Mouse (Mus musculus): ENCODE measurements around the gene Hmcn2. TPM values are rescaled to one million over a fixed set of nuclear protein-coding genes. Genes with fewer than 3 reads are reported as not detected.

The Hmcn2 gene
- polyA plus RNA-seq, 1 experiment from 2014 or later: 0.49 TPM

- Histone ChIP-seq H3K4me1 (replicated peaks) (peaks cover 36% of the 10 kb centered on the region), H3K27me3 (replicated peaks) (0 out of 2 replicates have a peak, but pooled peaks cover 5% of the 10 kb centered on the region), H3K9ac (no peak overlapping the region), H3K4me3 (no peak overlapping the region), H3K9me3 (replicated peaks) (no peaks in the 10 kb centered on the region), H3K4me2 (no peak overlapping the region), H3K36me3 (no peaks in the 10 kb centered on the region), H3K27ac (ENCODE audit: poor library complexity, severe bottlenecking) (no peak overlapping the region)
- ATAC-seq (ENCODE audit: insufficient number of reproducible peaks, low FRiP score): no peak
- WGBS: 80% methylated on average over 4 of the region's 4 CpGs
These were observed 131.8 kb downstream of the Hmcn2 start for GRCm38 (mm10) chr2:31446036-31446435.

GRCm38 (mm10) chr2:31446456-31446855, 132.2 kb downstream of the Hmcn2 start:
- Histone ChIP-seq H3K4me3 (no peak overlapping the region), H3K9me3 (replicated peaks) (no peaks in the 10 kb centered on the region), H3K27me3 (replicated peaks) (0 out of 2 replicates have a peak, but pooled peaks cover 5% of the 10 kb centered on the region), H3K27ac (ENCODE audit: poor library complexity, severe bottlenecking) (no peak overlapping the region), H3K4me2 (no peak overlapping the region), H3K4me1 (replicated peaks) (peaks cover 39% of the 10 kb centered on the region), H3K36me3 (no peaks in the 10 kb centered on the region), H3K9ac (no peak overlapping the region)
- ATAC-seq (ENCODE audit: insufficient number of reproducible peaks, low FRiP score): no peak
- WGBS: 55% methylated on average over 4 of the region's 4 CpGs

GRCm38 (mm10) chr2:31447536-31447935, 133.3 kb downstream of the Hmcn2 start:
- WGBS: 77% methylated on average over 2 of the region's 2 CpGs
- Histone ChIP-seq H3K9ac (no peak overlapping the region), H3K4me2 (no peak overlapping the region), H3K9me3 (replicated peaks) (no peaks in the 10 kb centered on the region), H3K27ac (ENCODE audit: poor library complexity, severe bottlenecking) (no peak overlapping the region), H3K4me3 (no peak overlapping the region), H3K27me3 (replicated peaks) (0 out of 2 replicates have a peak, but pooled peaks cover 5% of the 10 kb centered on the region), H3K36me3 (no peaks in the 10 kb centered on the region), H3K4me1 (replicated peaks) (peaks cover 40% of the 10 kb centered on the region)
- ATAC-seq (ENCODE audit: insufficient number of reproducible peaks, low FRiP score): no peak

GRCm38 (mm10) chr2:31448756-31449440, 134.7 kb downstream of the Hmcn2 start:
- Histone ChIP-seq H3K4me3 (no peak overlapping the region), H3K9ac (no peak overlapping the region), H3K27ac (ENCODE audit: poor library complexity, severe bottlenecking) (peak overlapping the region; percentile 36), H3K4me1 (replicated peaks) (peaks cover 43% of the 10 kb centered on the region), H3K9me3 (replicated peaks) (no peaks in the 10 kb centered on the region), H3K4me2 (no peak overlapping the region), H3K27me3 (replicated peaks) (0 out of 2 replicates have a peak, but pooled peaks cover 12% of the 10 kb centered on the region), H3K36me3 (no peaks in the 10 kb centered on the region)
- WGBS: 61% methylated on average over 3 of the region's 3 CpGs
- ATAC-seq (ENCODE audit: insufficient number of reproducible peaks, low FRiP score): no peak

- Histone ChIP-seq H3K9ac (no peak overlapping the region), H3K4me2 (no peak overlapping the region), H3K4me3 (no peak overlapping the region), H3K36me3 (no peaks in the 10 kb centered on the region), H3K4me1 (replicated peaks) (peaks cover 48% of the 10 kb centered on the region), H3K27me3 (replicated peaks) (0 out of 2 replicates have a peak, but pooled peaks cover 12% of the 10 kb centered on the region), H3K27ac (ENCODE audit: poor library complexity, severe bottlenecking) (peak overlapping the region; percentile 36), H3K9me3 (replicated peaks) (no peaks in the 10 kb centered on the region)
- peak; percentile 59; the same call in 1 of the 2 replicates for ATAC-seq (ENCODE audit: insufficient number of reproducible peaks, low FRiP score)
- 44% methylated on average over 4 of the region's 4 CpGs for WGBS
These were observed 135.2 kb downstream of the Hmcn2 start for GRCm38 (mm10) chr2:31449441-31449815.

GRCm38 (mm10) chr2:31449902-31450301, 135.7 kb downstream of the Hmcn2 start:
- H3K4me1 ChIP-seq (replicated peaks): peaks cover 53% of the 10 kb centered on the region
- H3K4me3 ChIP-seq: no peak overlapping the region
- 89% methylated on average over 4 of the region's 4 CpGs for WGBS
- no peaks in the 10 kb centered on the region for H3K36me3 ChIP-seq
- H3K9me3 ChIP-seq (replicated peaks): no peaks in the 10 kb centered on the region
- no peak overlapping the region for H3K9ac ChIP-seq
- no peak overlapping the region for H3K4me2 ChIP-seq
- 0 out of 2 replicates have a peak, but pooled peaks cover 11% of the 10 kb centered on the region for H3K27me3 ChIP-seq (replicated peaks)
- H3K27ac ChIP-seq (ENCODE audit: poor library complexity, severe bottlenecking): no peak overlapping the region
- no peak for ATAC-seq (ENCODE audit: insufficient number of reproducible peaks, low FRiP score)

GRCm38 (mm10) chr2:31450661-31451060, 136.4 kb downstream of the Hmcn2 start:
- Histone ChIP-seq H3K4me3 (no peak overlapping the region), H3K27ac (ENCODE audit: poor library complexity, severe bottlenecking) (no peak overlapping the region), H3K9me3 (replicated peaks) (no peaks in the 10 kb centered on the region), H3K4me1 (replicated peaks) (peaks cover 60% of the 10 kb centered on the region), H3K4me2 (no peak overlapping the region), H3K36me3 (no peaks in the 10 kb centered on the region), H3K9ac (0 out of 2 replicates have a peak overlapping the region, but pooled peaks have one; percentile 16), H3K27me3 (replicated peaks) (0 out of 2 replicates have a peak, but pooled peaks cover 7% of the 10 kb centered on the region)
- WGBS: 50% methylated on average over 3 of the region's 3 CpGs
- no peak for ATAC-seq (ENCODE audit: insufficient number of reproducible peaks, low FRiP score)

GRCm38 (mm10) chr2:31451530-31451929, 137.3 kb downstream of the Hmcn2 start:
- H3K4me2 ChIP-seq: no peak overlapping the region
- H3K4me1 ChIP-seq (replicated peaks): peaks cover 64% of the 10 kb centered on the region
- no peak overlapping the region for H3K27ac ChIP-seq (ENCODE audit: poor library complexity, severe bottlenecking)
- H3K27me3 ChIP-seq (replicated peaks): 0 out of 2 replicates have a peak, but pooled peaks cover 7% of the 10 kb centered on the region
- H3K9me3 ChIP-seq (replicated peaks): no peaks in the 10 kb centered on the region
- H3K4me3 ChIP-seq: no peak overlapping the region
- no peaks in the 10 kb centered on the region for H3K36me3 ChIP-seq
- 36% methylated on average over 1 of the region's 1 CpGs for WGBS
- no peak overlapping the region for H3K9ac ChIP-seq
- ATAC-seq (ENCODE audit: insufficient number of reproducible peaks, low FRiP score): no peak

- Histone ChIP-seq H3K4me3 (no peak overlapping the region), H3K27ac (ENCODE audit: poor library complexity, severe bottlenecking) (no peak overlapping the region), H3K9me3 (replicated peaks) (no peaks in the 10 kb centered on the region), H3K9ac (0 out of 2 replicates have a peak overlapping the region, but pooled peaks have one; percentile 35), H3K36me3 (no peaks in the 10 kb centered on the region), H3K4me1 (replicated peaks) (peaks cover 64% of the 10 kb centered on the region), H3K4me2 (no peak overlapping the region), H3K27me3 (replicated peaks) (peaks cover 20% of the 10 kb centered on the region)
- 76% methylated on average over 13 of the region's 13 CpGs for WGBS
- no peak for ATAC-seq (ENCODE audit: insufficient number of reproducible peaks, low FRiP score)
These were observed 138.8 kb downstream of the Hmcn2 start for GRCm38 (mm10) chr2:31453011-31453410.

- no peaks in the 10 kb centered on the region for H3K36me3 ChIP-seq
- H3K27me3 ChIP-seq (replicated peaks): peaks cover 26% of the 10 kb centered on the region
- ATAC-seq (ENCODE audit: insufficient number of reproducible peaks, low FRiP score): no peak
- peaks cover 61% of the 10 kb centered on the region for H3K4me1 ChIP-seq (replicated peaks)
- H3K9ac ChIP-seq: no peak overlapping the region
- H3K4me2 ChIP-seq: no peak overlapping the region
- 36% methylated on average over 11 of the region's 11 CpGs for WGBS
- H3K4me3 ChIP-seq: no peak overlapping the region
- H3K27ac ChIP-seq (ENCODE audit: poor library complexity, severe bottlenecking): peak overlapping the region; percentile 41; the same call in 1 of the 2 replicates
- H3K9me3 ChIP-seq (replicated peaks): no peaks in the 10 kb centered on the region
These were observed 139.5 kb downstream of the Hmcn2 start for GRCm38 (mm10) chr2:31453559-31454177.

- peak overlapping the region; percentile 30; the same call in 1 of the 2 replicates for H3K9ac ChIP-seq
- 39% methylated on average over 8 of the region's 8 CpGs for WGBS
These were observed 140.1 kb downstream of the Hmcn2 start for GRCm38 (mm10) chr2:31454280-31454679.

More at GRCm38 (mm10) chr2:31454280-31454679, 140.1 kb downstream of the Hmcn2 start:
- Histone ChIP-seq H3K27ac (ENCODE audit: poor library complexity, severe bottlenecking) (peak overlapping the region; percentile 63; the same call in 1 of the 2 replicates), H3K36me3 (no peaks in the 10 kb centered on the region), H3K9me3 (replicated peaks) (no peaks in the 10 kb centered on the region), H3K27me3 (replicated peaks) (peaks cover 32% of the 10 kb centered on the region), H3K4me1 (replicated peaks) (peaks cover 60% of the 10 kb centered on the region), H3K4me3 (no peak overlapping the region), H3K4me2 (no peak overlapping the region)
- 0 out of 2 replicates have a peak, but pooled peaks have one; percentile 33 for ATAC-seq (ENCODE audit: insufficient number of reproducible peaks, low FRiP score)
